Mouse (Mus musculus) testis, postnatal 14 days (tissue): ENCODE results near the gene Vav1.

Experiments used
- DNase-seq: peaks from one replicate; pipeline ENCODE4 v3.0.0; 2021; ENCODE audit warnings: low spot score

Vav1 gene

GRCm38 (mm10) chr17:57337996-57338395, 59.1 kb downstream of the Vav1 start:
- DNase-seq = no peak

DNA sequence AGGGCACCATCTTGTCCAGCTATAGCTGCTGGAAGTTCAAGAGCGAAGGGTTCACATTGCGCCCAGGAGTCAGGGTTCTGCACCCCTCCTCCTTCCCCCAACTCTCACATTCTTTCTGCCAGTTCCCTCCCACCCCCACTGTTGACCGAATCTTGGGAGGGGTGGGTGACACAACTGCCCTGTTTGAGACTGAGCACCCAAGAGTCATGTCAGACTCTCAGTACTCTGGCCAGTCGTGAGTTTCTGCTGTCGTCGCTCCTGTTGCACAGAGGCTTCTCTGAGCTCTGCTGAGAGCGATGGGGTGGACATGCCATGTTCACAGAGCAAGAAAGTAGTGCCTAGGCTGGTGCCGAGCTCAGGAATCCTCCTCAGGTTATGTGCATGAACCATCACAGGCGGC, 60.4 kb downstream of the Vav1 start:
- no peak for DNase-seq

DNA sequence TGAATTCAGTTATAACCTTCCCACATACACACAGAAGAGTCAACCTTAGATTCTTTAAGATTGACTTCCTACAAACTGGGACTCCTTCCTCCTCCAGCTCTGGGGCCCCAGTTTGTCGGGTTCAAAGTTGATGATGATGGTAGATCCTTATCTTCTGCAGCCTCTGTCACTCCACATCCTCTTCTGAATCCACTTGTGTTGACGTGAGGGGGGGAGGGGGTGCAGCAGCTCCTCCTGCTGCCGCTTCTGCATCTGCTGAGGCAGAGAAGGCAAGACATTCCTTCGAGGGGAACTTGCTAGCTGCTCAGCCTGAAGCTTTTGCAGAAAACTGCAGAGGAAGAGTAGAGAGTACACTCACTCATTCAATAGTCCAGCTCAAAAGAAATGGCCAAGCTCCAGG, 62.7 kb downstream of the Vav1 start:
- DNase-seq = no peak

DNA sequence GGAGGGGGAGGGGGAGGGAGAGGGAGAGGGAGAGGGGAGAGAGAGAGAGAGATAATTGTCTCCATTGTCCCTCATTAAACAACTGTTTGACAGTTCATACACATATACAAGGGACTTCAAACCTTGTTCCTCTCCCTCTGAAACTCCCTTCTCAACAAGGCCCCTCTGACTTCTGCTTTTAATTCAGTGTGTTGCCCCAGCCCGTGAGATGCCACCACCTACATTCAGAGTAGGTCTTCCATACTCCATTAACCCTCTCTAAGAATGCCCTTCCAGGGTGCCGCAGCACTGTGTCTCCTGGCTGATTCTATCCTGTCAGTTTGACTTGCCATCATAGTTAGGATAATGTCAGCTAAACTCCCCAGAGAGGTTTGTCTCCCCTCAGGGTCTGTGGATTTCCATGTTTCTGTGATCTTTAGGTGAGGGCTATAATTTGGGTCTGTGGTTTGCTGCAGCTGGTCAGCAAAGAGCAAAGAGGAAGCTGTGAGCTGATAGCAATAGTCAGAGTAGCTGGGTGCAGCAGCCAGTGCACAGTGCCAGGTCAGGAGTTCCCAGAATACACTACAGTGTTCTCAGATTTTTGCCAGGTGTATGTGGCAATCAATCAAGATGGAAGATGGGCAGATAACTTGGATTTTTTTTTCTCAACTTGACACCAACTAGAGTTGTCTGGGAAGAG, 65.3 kb downstream of the Vav1 start:
- no peak for DNase-seq

- no peak for DNase-seq
Observed at GRCm38 (mm10) chr17:57347017-57347416, 68.1 kb downstream of the Vav1 start.

GRCm38 (mm10) chr17:57347781-57348180, 68.9 kb downstream of the Vav1 start:
- no peak for DNase-seq

DNA sequence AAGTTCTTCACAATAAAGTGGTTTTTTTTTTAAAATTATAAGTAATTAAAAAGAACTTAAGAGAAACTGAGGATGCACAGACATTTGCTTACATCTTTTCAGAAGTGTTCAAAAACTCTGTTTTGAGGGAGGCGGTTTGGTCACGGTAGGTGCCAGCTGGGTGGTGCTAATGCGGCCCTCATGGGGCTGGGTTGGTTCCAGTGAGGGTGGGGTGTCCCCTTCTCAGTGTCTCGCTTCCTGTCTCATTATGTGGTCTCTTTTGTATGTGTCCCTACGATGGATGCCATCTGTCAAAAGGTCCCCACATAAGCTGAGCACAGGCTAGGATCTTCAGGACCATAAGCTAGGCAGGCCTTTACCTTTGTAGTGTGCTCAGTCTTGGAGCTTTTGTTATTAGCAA, 70.2 kb downstream of the Vav1 start:
- no peak for DNase-seq

DNA sequence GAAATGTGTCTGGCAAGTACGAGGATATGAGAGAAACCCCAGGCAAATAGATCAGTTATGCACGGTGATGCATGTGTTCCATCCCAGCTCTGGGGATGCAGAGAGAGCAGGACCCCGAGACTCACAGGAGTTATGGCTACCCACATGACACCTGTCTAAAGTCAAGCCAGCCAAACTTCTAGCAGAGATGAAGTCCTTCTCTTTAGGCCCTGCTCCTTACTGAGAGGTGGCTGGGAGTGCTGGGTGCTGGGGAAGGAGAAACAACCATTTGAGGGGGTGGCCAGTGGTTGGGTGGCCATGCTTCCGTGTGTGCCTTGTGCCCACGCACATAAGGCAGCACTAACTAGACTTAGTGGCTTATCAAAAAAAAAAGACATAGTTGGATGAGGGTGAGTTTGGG, 71.3 kb downstream of the Vav1 start:
- no peak for DNase-seq

- no peak for DNase-seq
Observed at GRCm38 (mm10) chr17:57351107-57351506, 72.2 kb downstream of the Vav1 start.

DNA sequence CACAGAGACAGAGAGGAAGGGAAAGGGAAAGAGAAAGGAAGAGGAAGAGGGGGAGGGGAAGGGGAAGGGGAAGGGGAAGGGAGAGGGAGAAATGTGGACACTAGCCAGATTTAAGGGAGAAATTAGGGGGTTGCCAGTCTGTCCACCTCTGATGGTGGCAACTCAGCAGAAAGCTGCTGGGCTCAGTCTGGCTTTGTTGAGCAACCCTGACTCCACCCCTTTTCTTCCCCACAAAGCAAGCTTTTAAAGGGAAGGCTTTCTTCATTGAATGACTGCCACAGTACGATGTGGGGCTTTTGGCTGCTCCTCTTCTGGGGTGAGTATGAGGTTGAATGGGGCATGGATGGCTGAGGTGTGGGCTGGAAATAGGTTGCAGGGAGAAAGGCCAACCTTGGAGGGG, 79.5 kb downstream of the Vav1 start, which contains the start of gene Adgre1:
Gene Adgre1, plus strand, starts transcription at position 251 of the 400 bp plus-strand sequence.
- no peak for DNase-seq

DNA sequence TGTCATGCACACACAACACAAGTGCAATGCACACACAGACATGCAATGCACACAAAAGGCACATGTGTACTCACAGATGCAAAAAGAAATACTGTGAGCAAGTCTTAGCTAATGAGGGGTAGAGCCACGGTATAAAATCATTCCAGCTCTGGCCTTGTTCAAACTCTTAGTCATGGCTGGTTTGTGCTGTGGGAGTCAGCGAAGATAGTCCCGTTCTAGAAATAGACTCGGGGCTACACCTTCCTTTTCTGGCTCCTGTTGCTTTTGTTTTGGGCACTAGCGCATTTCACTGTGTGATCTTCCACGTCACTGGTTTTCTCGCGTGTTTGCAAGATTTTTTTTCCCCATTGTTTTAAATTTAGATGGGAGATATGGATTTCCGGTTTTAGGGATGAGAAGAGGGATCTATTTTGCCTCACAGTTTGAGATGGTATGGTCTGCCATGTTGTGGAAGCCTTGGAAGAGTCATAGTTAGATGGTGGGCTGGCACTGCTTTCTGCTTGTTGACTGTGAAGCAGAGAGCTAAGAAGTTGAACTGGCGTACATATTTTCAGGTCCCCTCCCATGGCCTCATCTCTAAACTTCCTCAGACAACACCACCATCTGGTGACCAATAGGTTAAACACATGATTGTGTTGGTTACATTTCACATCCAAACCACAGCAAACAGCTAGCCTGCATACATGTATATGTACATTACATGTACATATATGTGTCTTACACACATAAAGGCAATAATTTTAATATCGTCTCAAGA, 80.8 kb downstream of the Vav1 start:
- DNase-seq = no peak
